Mouse (Mus musculus) heart, embryonic 14.5 days (tissue): ENCODE measurements around the gene Plin1. TPM values are rescaled to one million over a fixed set of nuclear protein-coding genes. Genes with fewer than 3 reads are reported as not detected.

Experiments
- ATAC-seq: fragments of 200-750 bp; cut with Nextera tagmentation; 2 replicates; pipeline ENCODE4 v1.8.0; 2017; ENCODE audit warnings: low read depth, moderate TSS enrichment; ENCODE audit not compliant: insufficient number of reproducible peaks, insufficient read depth, low FRiP score
- H3K27ac ChIP-seq, 2 experiments: fragments of 200-500 bp in 1 of 2; fragments of 300-500 bp in 1 of 2; sonication (generic) in 1 of 2; replicated peaks in 1 of 2; 2 replicates each; pipeline ENCODE4 v1.5.1; 2012 to 2014; ENCODE audit warnings: low read depth in 2 of 2, low read length in 2 of 2, control low read depth in 1 of 2, mild to moderate bottlenecking in 1 of 2, mixed read lengths in 1 of 2; ENCODE audit not compliant: control insufficient read depth in 1 of 2, insufficient read depth in 1 of 2
- H3K27me3 ChIP-seq: fragments of 300-500 bp; sonication (generic); 2 replicates; pipeline ENCODE4 v1.6.1; 2014; ENCODE audit warnings: mild to moderate bottlenecking, low read length, control low read depth; ENCODE audit not compliant: control insufficient read depth, insufficient read depth
- H3K36me3 ChIP-seq: fragments of 300-500 bp; sonication (generic); 2 replicates; pipeline ENCODE4 v1.6.1; 2014; ENCODE audit warnings: mild to moderate bottlenecking, control low read depth, low read length, mixed read lengths; ENCODE audit not compliant: control insufficient read depth, insufficient read depth
- H3K4me1 ChIP-seq, 2 experiments: fragments of 200-500 bp in 1 of 2; fragments of 300-500 bp in 1 of 2; sonication (generic) in 1 of 2; 2 replicates each; pipeline ENCODE4 v1.6.1; 2012 to 2014; ENCODE audit warnings: low read length in 2 of 2, control low read depth in 1 of 2, mixed read lengths in 1 of 2; ENCODE audit not compliant: control insufficient read depth in 2 of 2, insufficient read depth in 2 of 2
- H3K4me2 ChIP-seq: fragments of 300-500 bp; sonication (generic); 2 replicates; pipeline ENCODE4 v1.6.1; 2014; ENCODE audit warnings: mild to moderate bottlenecking, low read length
- H3K4me3 ChIP-seq, 2 experiments: fragments of 200-500 bp in 1 of 2; fragments of 300-500 bp in 1 of 2; sonication (generic) in 1 of 2; 2 replicates each; pipeline ENCODE4 v1.5.1; 2012 to 2014; ENCODE audit warnings: low read length in 2 of 2, mild to moderate bottlenecking in 2 of 2, control low read depth in 1 of 2, low read depth in 1 of 2, moderate library complexity in 1 of 2; ENCODE audit not compliant: control insufficient read depth in 1 of 2, insufficient read depth in 1 of 2
- H3K9ac ChIP-seq: fragments of 300-500 bp; sonication (generic); 2 replicates; pipeline ENCODE4 v1.6.1; 2014; ENCODE audit warnings: mild to moderate bottlenecking, low read length
- H3K9me3 ChIP-seq: fragments of 300-500 bp; sonication (generic); 2 replicates; pipeline ENCODE4 v1.6.1; 2016; ENCODE audit warnings: low read length, control low read depth; ENCODE audit not compliant: control insufficient read depth
- WGBS: fragments of 180-500 bp; shearing (Covaris S2); extraction: QIAGEN DNeasy Blood & Tissue Kit; methylation state at CpG from one replicate; pipeline ENCODE4 v1.1.7; 2014; 5-methylcytosine and 5-hydroxymethylcytosine counted together
- polyA plus RNA-seq: library from polyadenylated mRNA; unstranded; fragments of >200 nt; fragmentation: Nextera tagmentation; extraction: Ambion mirVana; gene quantifications from 2 replicates; pipeline ENCODE4 v1.2.1, GENCODE M21; 2014

The Plin1 gene
- polyA plus RNA-seq, 1 experiment from 2014 or later, result not detected

GRCm38 (mm10) chr7:79731438-79731837 is 1.3 kb downstream of the Plin1 start:
- Histone ChIP-seq H3K4me3 (no peak overlapping the region), H3K9me3 (no peaks in the 10 kb centered on the region), H3K4me1 (no peaks in the 10 kb centered on the region), H3K36me3 (0 out of 2 replicates have a peak, but pooled peaks cover 6% of the 10 kb centered on the region), H3K27me3 (peaks cover 4% of the 10 kb centered on the region; the same call in 1 of the 2 replicates), H3K4me2 (no peak overlapping the region), H3K9ac (no peak overlapping the region), H3K27ac (no peak overlapping the region)
- 76% methylated on average over 13 of the region's 13 CpGs for WGBS
- ATAC-seq, result no peak

- no peaks in the 10 kb centered on the region for H3K4me1 ChIP-seq
- peaks cover 4% of the 10 kb centered on the region; the same call in 1 of the 2 replicates for H3K27me3 ChIP-seq
- no peak for ATAC-seq
- H3K36me3 ChIP-seq, result no peaks in the 10 kb centered on the region
- H3K27ac ChIP-seq, result no peak overlapping the region
- H3K9me3 ChIP-seq, result no peaks in the 10 kb centered on the region
- H3K9ac ChIP-seq, result no peak overlapping the region
- no peak overlapping the region for H3K4me3 ChIP-seq
- no peak overlapping the region for H3K4me2 ChIP-seq
- 52% methylated on average over 11 of the region's 11 CpGs for WGBS
Measured at GRCm38 (mm10) chr7:79729743-79730370, 2.8 kb downstream of the Plin1 start.

GRCm38 (mm10) chr7:79729169-79729568 is 3.5 kb downstream of the Plin1 start:
- no peak for ATAC-seq

DNA sequence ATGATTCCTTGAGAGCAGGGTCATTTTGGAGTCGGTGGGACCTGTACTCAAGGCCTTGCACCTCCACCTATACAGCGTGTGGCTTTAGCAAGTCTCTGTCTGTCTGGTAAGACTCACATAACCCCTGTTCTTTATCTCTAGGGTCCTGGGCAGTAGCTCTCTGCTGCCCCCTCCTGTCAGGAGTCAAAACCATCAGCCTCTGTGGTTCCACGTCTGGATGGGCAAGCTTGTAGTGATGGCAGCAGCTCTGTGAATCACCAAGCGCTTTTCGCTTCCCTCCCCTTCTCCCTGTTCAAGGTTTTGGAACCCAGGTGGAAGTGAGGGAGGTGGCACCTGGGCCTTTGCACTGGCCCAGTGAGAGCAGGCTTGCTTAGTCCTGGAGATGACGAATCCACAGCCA is 4.5 kb downstream of the Plin1 start:
- no peak overlapping the region for H3K9ac ChIP-seq
- no peak overlapping the region for H3K4me3 ChIP-seq
- no peaks in the 10 kb centered on the region for H3K4me1 ChIP-seq
- H3K4me2 ChIP-seq, result no peak overlapping the region
- H3K27me3 ChIP-seq, result peaks cover 4% of the 10 kb centered on the region; the same call in 1 of the 2 replicates
- ATAC-seq, result no peak
- no peak overlapping the region for H3K27ac ChIP-seq
- WGBS, result 34% methylated on average over 6 of the region's 6 CpGs
- no peaks in the 10 kb centered on the region for H3K9me3 ChIP-seq
- H3K36me3 ChIP-seq, result no peaks in the 10 kb centered on the region

More at GRCm38 (mm10) chr7:79729169-79729568, 3.5 kb downstream of the Plin1 start:
- H3K27ac ChIP-seq, result no peak overlapping the region
- no peak overlapping the region for H3K4me2 ChIP-seq
- no peak overlapping the region for H3K4me3 ChIP-seq
- H3K4me1 ChIP-seq, result no peaks in the 10 kb centered on the region
- peaks cover 4% of the 10 kb centered on the region; the same call in 1 of the 2 replicates for H3K27me3 ChIP-seq
- H3K9me3 ChIP-seq, result no peaks in the 10 kb centered on the region
- H3K36me3 ChIP-seq, result no peaks in the 10 kb centered on the region
- no peak overlapping the region for H3K9ac ChIP-seq
- WGBS, result 7% methylated on average over 8 of the region's 8 CpGs

DNA sequence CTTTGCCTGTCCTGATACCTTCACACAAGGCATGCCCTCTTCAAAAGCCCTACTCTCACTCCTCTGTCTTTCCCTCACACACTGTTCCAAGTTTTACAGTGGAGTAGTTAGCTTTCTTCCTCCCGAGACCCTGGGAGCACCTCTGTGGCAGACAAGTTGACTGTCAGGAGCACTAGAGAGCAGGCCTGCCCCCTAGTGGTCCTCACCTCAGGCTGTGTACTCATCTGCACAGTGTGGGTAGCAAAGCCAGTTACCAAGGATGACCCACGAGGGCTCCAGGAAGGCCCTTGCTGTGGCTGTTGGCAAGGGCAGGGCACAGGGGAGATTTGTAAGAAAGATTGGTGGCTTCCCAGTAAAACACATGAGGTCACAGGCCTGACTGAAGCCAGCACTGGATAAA is 5.6 kb downstream of the Plin1 start:
- H3K27ac ChIP-seq, result no peak overlapping the region
- H3K4me3 ChIP-seq, result no peak overlapping the region
- H3K36me3 ChIP-seq, result no peaks in the 10 kb centered on the region
- no peak for ATAC-seq
- peaks cover 10% of the 10 kb centered on the region for H3K27me3 ChIP-seq
- no peak overlapping the region for H3K9ac ChIP-seq
- H3K4me1 ChIP-seq, result no peaks in the 10 kb centered on the region; a peak in 1 of 4 replicates
- H3K9me3 ChIP-seq, result no peaks in the 10 kb centered on the region
- no peak overlapping the region for H3K4me2 ChIP-seq
- WGBS, result 5% methylated on average over 2 of the region's 2 CpGs

DNA sequence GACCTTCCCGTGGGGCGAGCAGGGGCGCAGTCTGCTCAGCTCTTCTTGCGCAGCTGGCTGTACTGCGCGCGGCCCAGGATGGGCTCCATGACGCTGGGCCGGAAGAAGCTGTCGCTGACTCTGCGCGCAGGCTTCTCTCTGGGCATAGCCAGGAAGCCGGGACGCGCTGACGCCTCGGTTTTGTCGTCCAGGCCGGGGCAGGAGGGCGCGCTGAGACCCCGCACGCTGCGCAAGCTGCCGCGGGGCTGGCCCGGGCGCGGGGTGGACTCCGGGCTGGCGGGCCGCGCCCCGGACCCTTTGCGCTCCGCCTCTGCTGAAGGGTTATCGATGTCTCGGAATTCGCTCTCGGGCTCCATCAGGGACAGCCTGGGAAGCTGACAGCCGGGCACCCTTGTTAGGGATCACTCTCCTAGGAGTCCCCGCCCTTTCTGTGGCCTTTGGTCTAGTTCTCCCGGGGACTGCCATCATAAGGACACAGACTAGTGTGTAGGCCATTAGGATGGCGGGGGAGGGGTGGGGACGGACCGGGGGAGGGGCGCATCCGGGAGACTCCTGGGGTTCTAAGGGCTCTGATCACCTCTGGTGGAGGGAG is 11.2 kb downstream of the Plin1 start:
- peaks cover 7% of the 10 kb centered on the region for H3K27me3 ChIP-seq
- WGBS, result under 1% methylated on average over 47 of the region's 48 CpGs
- peak overlapping the region; percentile 77 for H3K9ac ChIP-seq
- H3K4me1 ChIP-seq, result peaks cover 0 to 2% of the 10 kb centered on the region in 2 experiments; a peak in 1 of 4 replicates
- H3K9me3 ChIP-seq, result no peaks in the 10 kb centered on the region
- no peaks in the 10 kb centered on the region for H3K36me3 ChIP-seq
- H3K4me3 ChIP-seq, result peak overlapping the region; percentile 59 to 82
- H3K4me2 ChIP-seq, result peak overlapping the region; percentile 81
- H3K27ac ChIP-seq, result 0 out of 4 replicates have a peak overlapping the region, but pooled peaks of 1 of the 2 experiments have one; percentile 31
- ATAC-seq, result peak; percentile 62; the same call in 1 of the 2 replicates

- H3K9me3 ChIP-seq, result no peaks in the 10 kb centered on the region
- no peak within 1 kb of the TSS for H3K27ac ChIP-seq
- ATAC-seq, result peak; percentile 87
- H3K27me3 ChIP-seq, result peaks cover 12% of the 10 kb centered on the region
- H3K4me3 ChIP-seq, result peak within 1 kb of the TSS; percentile 62 to 98
- H3K36me3 ChIP-seq, result peaks cover 4% of the 10 kb centered on the region; the same call in 1 of the 2 replicates
- peaks cover 2 to 10% of the 10 kb centered on the region in 2 experiments; a peak in 1 of 4 replicates for H3K4me1 ChIP-seq
- peak within 1 kb of the TSS; percentile 83 for H3K4me2 ChIP-seq
- WGBS, result under 1% methylated on average over 52 of the region's 55 CpGs
- H3K9ac ChIP-seq, result peak within 1 kb of the TSS; percentile 72
Measured at GRCm38 (mm10) chr7:79715187-79715981, 17.3 kb downstream of the Plin1 start, which contains the start of gene Kif7. Gene Kif7 (minus strand): TSS chr7:79715720.
